Mouse (Mus musculus) layer of hippocampus, postnatal 10 days (tissue): ENCODE data around the gene Olfr487. TPM values are rescaled to one million over a fixed set of nuclear protein-coding genes. Genes with fewer than 3 reads are reported as not detected.
"Not testable (repeated sequence)": the region's sequence is repeated elsewhere in the genome, so short reads cannot be mapped to it uniquely, and the experiment has no call there.

ENCODE experiments used
- DNase-seq, 2 experiments: peaks; one replicate each; pipeline ENCODE4 v3.0.0; 2021; ENCODE audit warnings: low spot score in 2 of 2
- long read RNA-seq: library from polyadenylated mRNA; stranded (forward); transcript quantifications from one replicate; pipeline ENCODE4 v2.0.0, GENCODE M21; 2023
- total RNA-seq, 2 experiments: library from RNA; stranded (reverse); gene quantifications; 2 replicates each; pipeline ENCODE4 v1.2.3; 2021

Gene Olfr487
- total RNA-seq: not detected
- long read RNA-seq: 0 reads

GRCm38 (mm10) chr7:108214536-108214935 lies at the start of gene Olfr487:
TSS of gene Olfr487 (minus strand) at chr7:108214636.
- not testable (repeated sequence) for DNase-seq

DNA sequence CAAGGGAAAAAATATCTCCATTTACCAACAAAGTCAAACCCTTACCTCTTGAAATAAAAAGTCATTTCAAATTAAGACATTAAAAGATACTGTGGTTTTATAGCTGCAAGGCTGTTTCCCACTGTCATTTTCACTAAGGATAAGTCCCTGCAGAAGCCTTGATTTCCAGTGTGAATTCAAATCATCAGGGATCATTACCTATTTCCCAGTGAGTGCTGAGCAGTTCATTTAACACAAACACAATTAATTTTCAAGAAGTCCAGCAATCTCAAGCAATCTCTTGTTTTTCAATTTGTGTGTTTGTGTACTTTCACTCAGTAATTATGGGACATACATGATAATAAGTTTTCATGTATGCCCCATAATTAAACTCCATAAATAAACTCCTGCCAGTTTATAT lies 43.8 kb upstream of the Olfr487 start, which contains the start of gene Olfr488:
Gene Olfr488 (minus strand): TSS at position 101 of the 400 bp plus-strand sequence.
- DNase-seq: no peak

- DNase-seq: no peak
These were observed 19.1 kb upstream of the Olfr487 start for GRCm38 (mm10) chr7:108233551-108233950.

- no peak for DNase-seq
These were observed 17.5 kb downstream of the Olfr487 start for GRCm38 (mm10) chr7:108196938-108197337.

GRCm38 (mm10) chr7:108196337-108196736 lies 18.1 kb downstream of the Olfr487 start:
- DNase-seq: not testable (repeated sequence)

GRCm38 (mm10) chr7:108192714-108193113 lies 21.7 kb downstream of the Olfr487 start:
- not testable (repeated sequence) for DNase-seq

DNA sequence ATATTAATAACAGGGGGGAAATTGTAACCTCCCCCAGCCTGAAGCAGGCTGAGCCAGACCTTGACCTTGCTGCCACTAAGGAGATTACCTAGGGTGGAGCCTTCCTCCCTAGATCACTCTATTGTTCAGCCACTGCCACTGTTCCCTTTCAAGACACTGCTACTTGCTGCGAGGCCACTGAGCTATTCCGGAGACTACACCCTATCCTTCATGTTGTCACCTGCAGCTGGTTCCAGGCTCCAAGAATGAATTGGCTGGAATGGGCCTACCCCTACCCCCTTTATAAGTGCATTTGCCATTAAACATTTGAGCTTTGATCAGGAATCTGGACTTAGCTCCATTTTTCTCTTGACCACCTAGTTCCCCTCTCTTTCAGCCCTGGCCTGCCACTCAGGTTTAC lies 23.2 kb downstream of the Olfr487 start:
- DNase-seq: not testable (repeated sequence)

DNA sequence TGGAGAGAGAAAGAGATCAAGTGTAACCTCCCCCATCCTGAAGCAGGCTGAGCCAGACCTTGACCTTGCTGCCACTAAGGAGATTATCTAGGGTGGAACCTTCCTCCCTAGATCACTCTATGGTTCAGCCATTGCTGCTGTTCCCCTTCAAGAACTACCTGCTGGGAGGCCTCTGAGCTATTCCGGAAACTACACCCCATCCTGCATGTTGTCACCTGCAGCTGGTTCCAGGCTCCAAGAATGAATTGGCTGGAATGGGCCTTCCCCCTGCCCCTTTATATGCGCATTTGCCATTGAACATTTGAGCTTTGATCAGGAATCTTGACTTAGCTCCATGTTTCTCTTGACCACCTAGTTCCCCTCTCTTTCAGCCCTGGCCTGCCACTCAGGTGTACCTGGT lies 29.2 kb downstream of the Olfr487 start:
- not testable (repeated sequence) for DNase-seq

DNA sequence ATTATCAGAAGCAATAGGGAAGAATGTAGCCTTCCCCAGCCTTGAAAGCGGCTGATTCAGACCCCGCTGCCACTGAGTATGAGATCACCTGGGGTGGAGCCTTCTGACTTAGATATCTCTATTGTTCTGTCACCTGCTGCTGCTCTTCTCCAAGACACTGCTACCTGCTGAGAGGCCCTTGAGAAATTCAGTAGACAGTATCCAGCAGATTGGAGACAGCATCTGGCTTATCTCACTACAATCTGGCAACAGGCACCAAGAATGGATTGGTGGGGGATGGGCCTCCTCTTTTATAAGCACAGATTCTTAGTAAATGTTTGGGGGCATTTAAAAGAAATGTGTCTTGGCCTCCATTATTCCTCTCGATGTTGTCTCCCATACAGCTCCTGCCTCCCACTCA lies 30.0 kb downstream of the Olfr487 start:
- DNase-seq: not testable (repeated sequence)

- not testable (repeated sequence) for DNase-seq
These were observed 41.8 kb downstream of the Olfr487 start, which contains the start of gene Olfr486 for GRCm38 (mm10) chr7:108172642-108173041. TSS of gene Olfr486 (minus strand) at chr7:108172742.

DNA sequence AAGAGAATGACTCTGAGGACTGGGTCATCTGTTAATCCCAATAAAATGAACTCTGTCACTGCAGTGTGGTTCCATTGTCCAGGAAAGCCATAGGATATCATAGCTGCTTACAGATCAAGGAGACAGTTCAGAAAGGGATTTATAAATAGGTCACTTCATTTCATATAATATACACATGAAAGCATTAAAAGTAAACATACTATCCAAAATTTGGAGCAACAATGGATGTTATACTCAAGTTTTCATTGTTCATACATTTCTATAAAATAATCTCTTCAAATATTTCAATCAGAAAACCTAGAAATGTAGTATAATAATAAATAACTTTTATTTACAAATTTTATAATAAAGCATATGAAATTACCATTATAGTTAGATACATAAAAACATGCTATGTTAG lies 54.7 kb downstream of the Olfr487 start, which contains the start of gene Olfr485:
Gene Olfr485 (minus strand): TSS at position 101 of the 400 bp plus-strand sequence.
- no peak for DNase-seq

Other genes with a start within 250 kb of the Olfr487 start
- not detected for gene Olfr476, start 249.8 kb downstream of the Olfr487 start, total RNA-seq
- gene Olfr477, start 227.9 kb downstream of the Olfr487 start, total RNA-seq: not detected
- not detected for gene Olfr478, start 180.6 kb downstream of the Olfr487 start, total RNA-seq
- gene Olfr479, start 163.9 kb downstream of the Olfr487 start, total RNA-seq: not detected
- not detected for gene Olfr480, start 147.3 kb downstream of the Olfr487 start, total RNA-seq
- gene Olfr481, start 134.8 kb downstream of the Olfr487 start, total RNA-seq: not detected
- 1 to 10 TPM; 1.8 to 2.2 TPM for gene Olfr482, start 117.0 kb downstream of the Olfr487 start, total RNA-seq
- gene Olfr483, start 113.8 kb downstream of the Olfr487 start, total RNA-seq: not detected
- not detected for gene Olfr484, start 87.2 kb downstream of the Olfr487 start, total RNA-seq
- not detected for gene Olfr485, start 54.8 kb downstream of the Olfr487 start, total RNA-seq
- not detected for gene Olfr486, start 41.9 kb downstream of the Olfr487 start, total RNA-seq
- not detected for gene Olfr488, start 43.7 kb upstream of the Olfr487 start, total RNA-seq
- gene Olfr490, start 74.3 kb upstream of the Olfr487 start, total RNA-seq: not detected
- gene Olfr491, start 98.8 kb upstream of the Olfr487 start, total RNA-seq: not detected
- gene Olfr492, start 109.0 kb upstream of the Olfr487 start, total RNA-seq: not detected
- gene Olfr493, start 132.3 kb upstream of the Olfr487 start, total RNA-seq: not detected
- not detected for gene Olfr494, start 150.7 kb upstream of the Olfr487 start, total RNA-seq
- gene Olfr495, start 178.5 kb upstream of the Olfr487 start, total RNA-seq: not detected
- gene Olfr497, start 205.8 kb upstream of the Olfr487 start, total RNA-seq: not detected